Mouse (Mus musculus) retina, embryonic 14.5 days (tissue): Measurements from ENCODE around the gene Ttll4.

Source experiments
- DNase-seq: peaks from one replicate; pipeline ENCODE4 v3.0.0-alpha.2; 2015; ENCODE audit warnings: low spot score

Ttll4 gene

GRCm38 (mm10) chr1:74712461-74713098 lies 51.0 kb downstream of the Ttll4 start:
- no peak for DNase-seq

GRCm38 (mm10) chr1:74713099-74713858 lies 51.7 kb downstream of the Ttll4 start, which contains the start of gene Cyp27a1:
Cyp27a1 (plus strand) TSS chr1:74713574.
- peak; percentile 72 for DNase-seq

- DNase-seq: no peak
Observed at GRCm38 (mm10) chr1:74713859-74714730, 52.5 kb downstream of the Ttll4 start.

GRCm38 (mm10) chr1:74714967-74715366 lies 53.4 kb downstream of the Ttll4 start:
- DNase-seq: no peak

GRCm38 (mm10) chr1:74715468-74715867 lies 53.9 kb downstream of the Ttll4 start:
- DNase-seq: no peak

GRCm38 (mm10) chr1:74715886-74716285 lies 54.3 kb downstream of the Ttll4 start:
- DNase-seq: no peak

- no peak for DNase-seq
Observed at GRCm38 (mm10) chr1:74718113-74718512, 56.6 kb downstream of the Ttll4 start.

- no peak for DNase-seq
Observed at GRCm38 (mm10) chr1:74719281-74719680, 57.7 kb downstream of the Ttll4 start.

- DNase-seq: no peak
Observed at GRCm38 (mm10) chr1:74721657-74722056, 60.1 kb downstream of the Ttll4 start.

GRCm38 (mm10) chr1:74723748-74724147 lies 62.2 kb downstream of the Ttll4 start:
- DNase-seq: peak; percentile 37

GRCm38 (mm10) chr1:74726114-74726513 lies 64.6 kb downstream of the Ttll4 start:
- no peak for DNase-seq

GRCm38 (mm10) chr1:74726674-74727073 lies 65.1 kb downstream of the Ttll4 start:
- DNase-seq: no peak

- DNase-seq: no peak
Observed at GRCm38 (mm10) chr1:74728446-74728845, 66.9 kb downstream of the Ttll4 start.

- DNase-seq: no peak
Observed at GRCm38 (mm10) chr1:74736977-74737376, 75.4 kb downstream of the Ttll4 start.

GRCm38 (mm10) chr1:74737500-74737899 lies 76.0 kb downstream of the Ttll4 start:
- no peak for DNase-seq

- DNase-seq: no peak
Observed at GRCm38 (mm10) chr1:74740846-74741245, 79.3 kb downstream of the Ttll4 start.

- DNase-seq: no peak
Observed at GRCm38 (mm10) chr1:74747335-74747734, 85.8 kb downstream of the Ttll4 start.

- DNase-seq: peak; percentile 71
Observed at GRCm38 (mm10) chr1:74748643-74749271, 87.2 kb downstream of the Ttll4 start, which contains the start of gene Prkag3. Prkag3 (minus strand) TSS chr1:74749221.

- DNase-seq: no peak
Observed at GRCm38 (mm10) chr1:74749301-74749700, 87.8 kb downstream of the Ttll4 start.

GRCm38 (mm10) chr1:74750683-74751082 lies 89.1 kb downstream of the Ttll4 start:
- DNase-seq: no peak

GRCm38 (mm10) chr1:74752150-74752549 lies 90.6 kb downstream of the Ttll4 start:
- DNase-seq: no peak

GRCm38 (mm10) chr1:74752833-74753232 lies 91.3 kb downstream of the Ttll4 start:
- no peak for DNase-seq
